ENCODE assay signal across 9 mouse cellular contexts in the genomic region with DNA sequence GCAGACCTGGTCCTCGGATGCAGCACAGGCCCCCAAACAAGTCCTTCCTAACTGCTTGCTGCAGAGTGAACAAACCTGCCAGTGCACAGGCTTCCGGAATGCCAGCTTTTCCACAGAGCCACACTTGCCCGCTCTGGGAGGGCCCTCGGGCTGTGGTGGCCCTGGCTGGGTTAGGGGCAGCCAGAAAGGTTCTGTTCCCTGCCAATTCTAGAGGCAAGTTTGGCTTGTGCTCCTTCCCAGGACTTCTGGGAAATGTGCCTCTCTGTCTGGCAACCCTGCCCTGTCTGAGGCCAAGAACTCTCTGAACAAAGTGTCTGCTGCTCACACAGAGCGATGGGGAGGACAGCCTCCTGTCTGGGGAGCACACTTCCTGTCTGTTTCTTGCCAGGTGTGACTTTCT.
DNase-seq lines count a peak whose midpoint lies in the region; ATAC-seq and TF ChIP-seq lines count a peak whose summit lies in the region.
"Had no signal": no experiment of that assay in that cellular context is flagged by ENCODE, and none has a peak within 500 bp of the region (broad histone marks: within the 10 kb centered on the region; RNA-seq: fewer than 3 reads in every experiment).

No protein-coding gene starts in this region.

- no peaks in the 10 kb centered on the region for H3K4me1 ChIP-seq in lung, adult 2 months (ENCODE audit: control insufficient read depth, insufficient read depth, low read length)
- H3K4me1 ChIP-seq: embryonic facial prominence, embryonic 13.5 days; stomach, embryonic 15.5 days had no signal

- no peak for TF ChIP-seq CTCF in gastrocnemius, adult 2 months (IDR thresholded peaks at IDR 0.05)
- no peak for TF ChIP-seq CTCF in lung, adult 2 months (IDR thresholded peaks at IDR 0.05; ENCODE audit: insufficient read depth, low read length)

- ATAC-seq in erythroid progenitor cell, adult 5-6 weeks (replicated peaks; ENCODE audit: low FRiP score, poor library complexity, severe bottlenecking), result no peak

- 75% methylated on average over 5 of the region's 5 CpGs for WGBS in lung, adult 2 months

- TF ChIP-seq POLR2A in lung, adult 2 months (IDR thresholded peaks at IDR 0.05; ENCODE audit: borderline replicate concordance, extremely low read depth, low read depth, low read length), result no peak

- no peak overlapping the region for H3K4me3 ChIP-seq in gastrocnemius, adult 2 months
- no peak overlapping the region for H3K4me3 ChIP-seq in lung, adult 2 months (replicated peaks; ENCODE audit: extremely low read depth, low read depth, low read length)
- H3K4me3 ChIP-seq: embryonic facial prominence, embryonic 13.5 days; stomach, embryonic 15.5 days had no signal

- intact Hi-C loops in gastrocnemius, adult 2 months (cut with DNase I), result no loop called here

- no peak overlapping the region for H3K27ac ChIP-seq in gastrocnemius, adult 2 months
- H3K27ac ChIP-seq: embryonic facial prominence, embryonic 13.5 days; stomach, embryonic 15.5 days had no signal

- DNase-seq in lung, postnatal 10 days, result peak; percentile 18
- no peak for DNase-seq in lung, postnatal 36 days
- DNase-seq in gastrocnemius, adult 2 months, result peak; percentile 51
- peak; percentile 19 for DNase-seq in left cerebral cortex, adult 11 months (ENCODE audit: low spot score)
- DNase-seq in thymus, postnatal 14 days, result peak; percentile 41
- DNase-seq in lung, adult 2 months, result no peak

Comparison
In these comparisons a context has a peak if more than half of its experiments do, and no peak if none do; other contexts are left out.
1. DNase-seq: peak in lung, postnatal 10 days (single experiment), gastrocnemius, adult 2 months (single experiment), left cerebral cortex, adult 11 months (single experiment) and thymus, postnatal 14 days (single experiment); none in lung, postnatal 36 days (single experiment) and lung, adult 2 months (single experiment).